Mouse (Mus musculus) CH12.LX (cell line): ENCODE results near the gene Plxdc1. TPM values are rescaled to one million over a fixed set of nuclear protein-coding genes. Genes with fewer than 3 reads are reported as not detected.

Experiments used
- DNase-seq: peaks from one replicate; pipeline ENCODE4 v3.0.0-alpha.2; 2013; ENCODE audit errors: extremely low read depth
- H3K27ac ChIP-seq: 2 replicates; pipeline ENCODE4 v1.5.1; 2012; ENCODE audit warnings: low read depth, mild to moderate bottlenecking, control low read depth, moderate library complexity; ENCODE audit not compliant: insufficient read depth
- H3K27me3 ChIP-seq: replicated peaks from 2 replicates; pipeline ENCODE3; 2012; ENCODE audit warnings: inconsistent platforms
- H3K36me3 ChIP-seq, 2 experiments: replicated peaks in 1 of 2; 2 replicates each; pipeline versions ENCODE3 to v1.6.1; 2012; ENCODE audit warnings: inconsistent platforms in 1 of 2, low read length in 1 of 2, mild to moderate bottlenecking in 1 of 2, mixed read lengths in 1 of 2, moderate library complexity in 1 of 2; ENCODE audit not compliant: control insufficient read depth in 1 of 2, insufficient read depth in 1 of 2
- H3K4me1 ChIP-seq, 2 experiments: 2 replicates each; pipeline ENCODE4 v1.6.1; 2012; ENCODE audit warnings: inconsistent platforms in 1 of 2, moderate library complexity in 1 of 2; ENCODE audit not compliant: insufficient read depth in 2 of 2, control insufficient read depth in 1 of 2
- H3K4me2 ChIP-seq: 2 replicates; pipeline ENCODE4 v1.6.1; 2012; ENCODE audit warnings: low read depth, mild to moderate bottlenecking, control low read depth; ENCODE audit not compliant: poor library complexity, insufficient read depth, severe bottlenecking
- H3K4me3 ChIP-seq, 3 experiments: fragments of 150-350 bp in 1 of 3; sonication (generic) in 1 of 3; replicated peaks in 1 of 3; 2 replicates each; pipeline versions ENCODE3 to v1.5.1; 2011 to 2012; ENCODE audit warnings: low read depth in 2 of 3, low read length in 2 of 3, mild to moderate bottlenecking in 2 of 3, moderate library complexity in 2 of 3, control low read depth in 1 of 3, improper control_type of control experiment in 1 of 3, inconsistent platforms in 1 of 3, mixed read lengths in 1 of 3; ENCODE audit not compliant: poor library complexity in 1 of 3
- H3K79me2 ChIP-seq: replicated peaks from 2 replicates; pipeline ENCODE4 v1.6.1; 2012; ENCODE audit warnings: mild to moderate bottlenecking, moderate library complexity; ENCODE audit not compliant: control insufficient read depth, poor library complexity, insufficient read depth, severe bottlenecking; ENCODE audit errors: extremely low read depth
- H3K9ac ChIP-seq: 2 replicates; pipeline ENCODE4 v1.6.1; 2012; ENCODE audit warnings: low read depth, mild to moderate bottlenecking, control low read depth, moderate library complexity; ENCODE audit not compliant: insufficient read depth
- H3K9me3 ChIP-seq: replicated peaks from 2 replicates; pipeline ENCODE3; 2012; ENCODE audit warnings: low read length, inconsistent platforms, mixed read lengths
- BHLHE40 ChIP-seq: IDR thresholded peaks from 2 replicates; pipeline ENCODE4 v1.6.1; 2011; ENCODE audit warnings: mild to moderate bottlenecking, low read depth, low read length, improper control_type of control experiment
- CHD1 ChIP-seq: IDR thresholded peaks from 2 replicates; pipeline ENCODE4 v1.6.1; 2012; ENCODE audit warnings: low read depth, low read length, improper control_type of control experiment, inconsistent platforms
- CHD2 ChIP-seq: IDR thresholded peaks from 2 replicates; pipeline ENCODE4 v1.6.1; 2011; ENCODE audit warnings: low read length, improper control_type of control experiment
- CTCF ChIP-seq, 2 experiments: IDR thresholded peaks in 1 of 2; conservative IDR thresholded peaks in 1 of 2; 2 replicates each; pipeline ENCODE4 v1.5.1; 2011 to 2012; ENCODE audit warnings: low read depth in 2 of 2, low read length in 2 of 2, improper control_type of control experiment in 1 of 2, inconsistent platforms in 1 of 2, mild to moderate bottlenecking in 1 of 2, moderate library complexity in 1 of 2
- E2F4 ChIP-seq: IDR thresholded peaks from 2 replicates; pipeline ENCODE4 v1.6.1; 2011; ENCODE audit warnings: low read depth, low read length, improper control_type of control experiment; ENCODE audit not compliant: insufficient replicate concordance
- ELF1 ChIP-seq: IDR thresholded peaks from 2 replicates; pipeline ENCODE4 v1.6.1; 2014; ENCODE audit warnings: low read depth, mild to moderate bottlenecking, inconsistent platforms, low read length, improper control_type of control experiment
- GABPA ChIP-seq: IDR thresholded peaks from 2 replicates; pipeline ENCODE4 v1.6.1; 2012; ENCODE audit warnings: low read depth, low read length, improper control_type of control experiment, inconsistent platforms; ENCODE audit not compliant: insufficient replicate concordance
- HCFC1 ChIP-seq: IDR thresholded peaks from 2 replicates; pipeline ENCODE4 v1.6.1; 2012; ENCODE audit warnings: low read depth, mild to moderate bottlenecking, inconsistent platforms, low read length, improper control_type of control experiment
- IRF4 ChIP-seq: IDR thresholded peaks from 2 replicates; pipeline ENCODE4 v1.6.1; 2014; ENCODE audit warnings: low read depth, mild to moderate bottlenecking, inconsistent platforms, low read length, improper control_type of control experiment
- JUN ChIP-seq: IDR thresholded peaks from 2 replicates; pipeline ENCODE4 v1.6.1; 2011; ENCODE audit warnings: low read depth, mild to moderate bottlenecking, low read length, improper control_type of control experiment, moderate library complexity; ENCODE audit not compliant: insufficient read depth
- MAFK ChIP-seq: IDR thresholded peaks from 2 replicates; pipeline ENCODE4 v1.6.1; 2011; ENCODE audit warnings: low read length, improper control_type of control experiment; ENCODE audit not compliant: insufficient replicate concordance
- MAX ChIP-seq: IDR thresholded peaks from 2 replicates; pipeline ENCODE4 v1.6.1; 2011; ENCODE audit warnings: low read length, improper control_type of control experiment
- MAZ ChIP-seq: IDR thresholded peaks from 2 replicates; pipeline ENCODE4 v1.6.1; 2012; ENCODE audit warnings: low read depth, mild to moderate bottlenecking, inconsistent platforms, low read length, improper control_type of control experiment, moderate library complexity
- MEF2A ChIP-seq: IDR thresholded peaks from 2 replicates; pipeline ENCODE4 v1.6.1; 2014; ENCODE audit warnings: low read depth, mild to moderate bottlenecking, inconsistent platforms, low read length, improper control_type of control experiment, borderline replicate concordance
- MXI1 ChIP-seq: IDR thresholded peaks from 2 replicates; pipeline ENCODE4 v1.6.1; 2011; ENCODE audit warnings: mild to moderate bottlenecking, low read depth, low read length, improper control_type of control experiment
- NELFE ChIP-seq: IDR thresholded peaks from 2 replicates; pipeline ENCODE4 v1.6.1; 2011; ENCODE audit warnings: low read depth, low read length, improper control_type of control experiment
- PAX5 ChIP-seq: IDR thresholded peaks from 2 replicates; pipeline ENCODE4 v1.6.1; 2012; ENCODE audit warnings: low read length, inconsistent platforms, mixed read lengths
- POLR2A ChIP-seq: IDR thresholded peaks from 2 replicates; pipeline ENCODE4 v1.6.1; 2011; ENCODE audit warnings: low read depth, mild to moderate bottlenecking, improper control_type of control experiment, low read length
- POLR2AphosphoS2 ChIP-seq: IDR thresholded peaks from 2 replicates; pipeline ENCODE4 v1.6.1; 2011; ENCODE audit warnings: low read depth, low read length, improper control_type of control experiment
- RAD21 ChIP-seq: IDR thresholded peaks from 2 replicates; pipeline ENCODE4 v1.6.1; 2011; ENCODE audit warnings: low read depth, mild to moderate bottlenecking, low read length, improper control_type of control experiment, moderate library complexity
- RCOR1 ChIP-seq: conservative IDR thresholded peaks from 2 replicates; pipeline ENCODE4 v1.6.1; 2012; ENCODE audit warnings: low read depth, mild to moderate bottlenecking, inconsistent platforms, low read length, improper control_type of control experiment
- SIN3A ChIP-seq: IDR thresholded peaks from 2 replicates; pipeline ENCODE4 v1.6.1; 2012; ENCODE audit warnings: low read length, improper control_type of control experiment, inconsistent platforms
- SMC3 ChIP-seq: IDR thresholded peaks from 2 replicates; pipeline ENCODE4 v1.6.1; 2011; ENCODE audit warnings: low read depth, low read length, improper control_type of control experiment
- UBTF ChIP-seq: IDR thresholded peaks from 2 replicates; pipeline ENCODE4 v1.6.1; 2012; ENCODE audit warnings: low read depth, mild to moderate bottlenecking, inconsistent platforms, low read length, improper control_type of control experiment, moderate library complexity
- USF2 ChIP-seq: conservative IDR thresholded peaks from 2 replicates; pipeline ENCODE4 v1.6.1; 2011; ENCODE audit warnings: low read depth, low read length, improper control_type of control experiment
- ZKSCAN1 ChIP-seq: IDR thresholded peaks from 2 replicates; pipeline ENCODE4 v1.6.1; 2012; ENCODE audit warnings: low read depth, inconsistent platforms, low read length, improper control_type of control experiment, borderline replicate concordance
- ZMIZ1 ChIP-seq: IDR thresholded peaks from 2 replicates; pipeline ENCODE4 v1.6.1; 2012; ENCODE audit warnings: low read depth, mild to moderate bottlenecking, inconsistent platforms, low read length, improper control_type of control experiment
- ZNF384 ChIP-seq: IDR thresholded peaks from 2 replicates; pipeline ENCODE4 v1.6.1; 2012; ENCODE audit warnings: low read depth, low read length, improper control_type of control experiment, inconsistent platforms
- dilution Hi-C: fragments of 300-500 bp; cut with MboI; formaldehyde crosslinking; loops from 2 replicates; pipeline ENCODE4 v1.14.3; 2020; ENCODE audit warnings: low sequenced_read_pairs; ENCODE audit not compliant: extremely low pct_unique_long_range_greater_than_20kb, extremely low pct_ligation_motif_present
- in situ Hi-C: fragments of 300-500 bp; cut with MboI; formaldehyde crosslinking; loops from 3 replicates; pipeline ENCODE4 v1.14.3; 2019; ENCODE audit warnings: low sequenced_read_pairs, low pct_ligation_motif_present, low pct_unique_long_range_greater_than_20kb, mixed read lengths
- polyA plus RNA-seq: library from polyadenylated mRNA; unstranded; fragments of >175 nt; gene quantifications from 2 replicates; pipeline ENCODE4 v1.2.1, GENCODE M21; 2012; ENCODE audit warnings: low read depth; ENCODE audit not compliant: insufficient read length
- total RNA-seq, 2 experiments: library from RNA; depleted of rRNA; stranded (reverse); fragments of 300-350 nt in 1 of 2; fragments of >200 nt in 1 of 2; gene quantifications; 2 replicates each; pipeline ENCODE4 v1.2.3; 2012 to 2014

The Plxdc1 gene
- total and polyA plus RNA-seq, 3 experiments: 0.04 TPM; not detected in 2

GRCm38 (mm10) chr11:97883542-97883917 lies 102.7 kb downstream of the Plxdc1 start:
- peaks cover 0 to 1% of the 10 kb centered on the region in 2 experiments for H3K36me3 ChIP-seq
- TF ChIP-seq CHD2 (peak; percentile 89), MXI1 (peak; percentile 7; the same call in 1 of the 2 replicates), NELFE (peak; percentile 74), PAX5 (no peak), HCFC1 (no peak), ZMIZ1 (peak; percentile 83; the same call in 1 of the 2 replicates), MAFK (no peak), CHD1 (peak; percentile 7; the same call in 1 of the 2 replicates), MEF2A (no peak), BHLHE40 (peak; percentile 16; the same call in 1 of the 2 replicates), POLR2A (peak; percentile 70), SMC3 (no peak), IRF4 (peak; percentile 9; the same call in 1 of the 2 replicates), MAX (peak; percentile 51; the same call in 1 of the 2 replicates), ELF1 (peak; percentile 88), MAZ (no peak)
- TF ChIP-seq, all 38 proteins: peak for 10
- no peaks in the 10 kb centered on the region for H3K27me3 ChIP-seq
- peak; percentile 86 for DNase-seq
- peak overlapping the region; percentile 30; the same call in 1 of the 2 replicates for H3K4me2 ChIP-seq
- no peaks in the 10 kb centered on the region for H3K79me2 ChIP-seq
- peak overlapping the region; percentile 14; the same call in 1 of the 2 replicates for H3K27ac ChIP-seq
- dilution Hi-C loops: no loop called here
- H3K4me3 ChIP-seq: peak overlapping the region; percentile 47 to 79 (median 63)
- H3K9ac ChIP-seq: peak overlapping the region; percentile 84
- peaks cover 4% of the 10 kb centered on the region for H3K9me3 ChIP-seq
- peaks cover 2 to 28% of the 10 kb centered on the region in 2 experiments for H3K4me1 ChIP-seq
- in situ Hi-C loops: loop anchor here (5.0 kb wide), 1 partner anchor 86 kb away; the partner anchor contains the start of gene Lasp1

DNA sequence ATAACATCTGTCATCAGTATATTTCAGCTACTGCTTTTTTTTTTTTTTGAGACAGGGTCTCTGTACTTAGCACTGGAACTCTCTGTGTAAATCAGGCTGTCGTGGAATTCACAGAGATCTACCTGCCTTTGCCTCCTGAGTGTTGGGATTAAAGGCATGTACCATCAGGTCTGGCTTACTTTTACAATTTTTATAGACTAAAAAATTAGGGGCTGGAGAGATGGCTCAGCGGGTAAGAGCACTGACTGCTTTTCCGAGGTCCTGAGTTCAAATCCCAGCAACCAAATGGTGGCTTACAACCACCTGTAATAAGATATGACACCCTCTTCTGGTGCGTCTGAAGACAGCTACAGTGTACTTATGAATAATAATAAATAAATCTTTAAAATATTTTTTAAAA lies 105.9 kb downstream of the Plxdc1 start:
- Histone ChIP-seq H3K9ac (no peak overlapping the region), H3K79me2 (no peaks in the 10 kb centered on the region), H3K4me2 (no peak overlapping the region), H3K9me3 (peaks cover 4% of the 10 kb centered on the region), H3K36me3 (no peaks in the 10 kb centered on the region), H3K4me3 (no peak overlapping the region), H3K4me1 (peaks cover 0 to 7% of the 10 kb centered on the region in 2 experiments; a peak in 2 of 4 replicates), H3K27me3 (no peaks in the 10 kb centered on the region), H3K27ac (no peak overlapping the region)
- TF ChIP-seq ZKSCAN1: no peak
- no peak for TF ChIP-seq E2F4
- TF ChIP-seq ZNF384: no peak
- TF ChIP-seq MAFK: no peak
- no peak for TF ChIP-seq UBTF
- no peak for TF ChIP-seq USF2
- no peak for TF ChIP-seq RAD21
- TF ChIP-seq NELFE: no peak
- TF ChIP-seq SIN3A: no peak
- no peak for TF ChIP-seq MXI1
- no peak for TF ChIP-seq RCOR1
- TF ChIP-seq CTCF (conservative IDR thresholded peaks at IDR 0.05 in 1 of 2, IDR thresholded peaks at IDR 0.05 in 1 of 2; ENCODE audit: low read depth in 2 of 2, low read length in 2 of 2): no peak
- TF ChIP-seq SMC3: no peak
- TF ChIP-seq GABPA: no peak
- no peak for TF ChIP-seq JUN
- TF ChIP-seq POLR2AphosphoS2: no peak
- DNase-seq: no peak
- in situ Hi-C loops (loop anchor here (5.0 kb wide), 1 partner anchor 83 kb away; the partner anchor contains the start of gene Lasp1), dilution Hi-C loops (no loop called here)
